Mouse (Mus musculus): ENCODE results near the gene Lat2. TPM values are rescaled to one million over a fixed set of nuclear protein-coding genes. Genes with fewer than 3 reads are reported as not detected.
"Not testable (repeated sequence)": the region's sequence is repeated elsewhere in the genome, so short reads cannot be mapped to it uniquely, and the experiment has no call there.

The Lat2 gene
- 1 to 10 TPM; 4.3 to 4.4 TPM for total RNA-seq (2021)
- long read RNA-seq, experiment 1, partial matches to known transcripts = 0 of 3 reads
- long read RNA-seq, experiment 1, other reads (novel, unspliced or antisense) = 3 of 3 reads
- long read RNA-seq, experiment 2, partial matches to known transcripts = 0 of 1 reads
- long read RNA-seq, experiment 2, other reads (novel, unspliced or antisense) = 1 of 1 reads

DNA sequence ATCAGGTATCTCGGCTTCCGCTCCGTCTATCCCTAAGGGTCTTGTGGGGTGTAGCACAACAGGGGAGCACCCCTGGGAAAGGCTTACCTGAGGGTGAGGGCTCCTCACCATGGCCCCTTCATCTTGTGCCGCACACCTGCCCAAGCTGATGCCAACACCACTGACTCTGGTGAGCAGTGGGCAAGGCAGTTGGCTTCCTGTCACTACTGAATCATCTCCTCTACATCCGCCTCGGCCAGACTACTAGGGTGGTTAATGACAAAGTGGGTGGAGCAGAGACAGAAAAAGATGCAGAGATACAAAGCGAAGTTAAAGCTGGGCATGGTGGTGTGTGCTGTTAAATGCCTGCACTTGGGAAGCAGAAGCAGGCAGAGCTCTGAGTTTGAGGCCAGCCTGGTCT lies at the start of gene Lat2:
Gene Lat2, minus strand, starts transcription at position 224 of the 400 bp plus-strand sequence.
- no peak for DNase-seq (ENCODE audit: low spot score in 2 of 2)

- no peak for DNase-seq (ENCODE audit: low spot score in 2 of 2)
Measured at GRCm38 (mm10) chr5:134656708-134657107, 41.9 kb upstream of the Lat2 start.

- no peak for DNase-seq (ENCODE audit: low spot score in 2 of 2)
Measured at GRCm38 (mm10) chr5:134652015-134652414, 37.2 kb upstream of the Lat2 start.

DNA sequence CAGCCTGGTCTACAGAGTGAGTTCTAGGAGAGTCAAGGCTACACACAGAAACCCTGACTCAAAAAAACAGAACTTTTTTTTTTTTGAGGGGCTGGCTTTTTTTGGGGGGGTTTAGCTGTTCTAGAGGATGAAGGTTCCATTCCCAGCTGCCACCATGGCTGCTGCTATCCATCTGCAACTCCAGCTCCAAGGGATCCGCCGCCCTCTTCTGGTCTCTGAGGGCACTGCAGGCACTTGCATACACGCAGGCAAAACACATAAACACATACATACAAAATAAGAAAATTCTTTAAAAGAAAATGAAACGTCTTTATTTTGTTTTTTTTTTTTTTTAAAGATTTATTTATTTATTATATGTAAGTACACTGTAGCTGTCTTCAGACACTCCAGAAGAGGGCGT lies 36.1 kb upstream of the Lat2 start:
- DNase-seq (ENCODE audit: low spot score in 2 of 2) = no peak

- not testable (repeated sequence) for DNase-seq (ENCODE audit: low spot score in 2 of 2)
Measured at GRCm38 (mm10) chr5:134648976-134649375, 34.2 kb upstream of the Lat2 start.

DNA sequence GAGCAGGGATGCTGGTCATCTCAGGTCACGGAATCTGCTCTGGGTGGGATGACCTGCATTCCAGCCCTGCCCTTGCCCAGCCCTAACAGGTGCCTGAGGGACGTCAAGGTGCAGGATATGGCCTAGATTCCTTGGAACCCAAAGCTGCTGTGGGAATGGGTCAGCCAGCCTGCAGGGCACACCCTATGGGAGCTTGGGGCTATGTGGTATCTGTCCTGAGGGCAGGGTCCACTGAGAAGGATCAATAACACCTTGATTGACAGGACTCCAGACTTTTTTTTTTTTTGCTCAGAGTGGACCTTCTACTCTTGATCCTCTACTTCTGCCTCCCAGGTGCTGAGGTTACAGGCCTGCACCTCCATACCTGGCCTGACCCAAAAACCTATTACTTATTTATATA lies 32.6 kb upstream of the Lat2 start:
- no peak for DNase-seq (ENCODE audit: low spot score in 2 of 2)

GRCm38 (mm10) chr5:134646461-134646860 lies 31.6 kb upstream of the Lat2 start:
- DNase-seq (ENCODE audit: low spot score in 2 of 2) = no peak

DNA sequence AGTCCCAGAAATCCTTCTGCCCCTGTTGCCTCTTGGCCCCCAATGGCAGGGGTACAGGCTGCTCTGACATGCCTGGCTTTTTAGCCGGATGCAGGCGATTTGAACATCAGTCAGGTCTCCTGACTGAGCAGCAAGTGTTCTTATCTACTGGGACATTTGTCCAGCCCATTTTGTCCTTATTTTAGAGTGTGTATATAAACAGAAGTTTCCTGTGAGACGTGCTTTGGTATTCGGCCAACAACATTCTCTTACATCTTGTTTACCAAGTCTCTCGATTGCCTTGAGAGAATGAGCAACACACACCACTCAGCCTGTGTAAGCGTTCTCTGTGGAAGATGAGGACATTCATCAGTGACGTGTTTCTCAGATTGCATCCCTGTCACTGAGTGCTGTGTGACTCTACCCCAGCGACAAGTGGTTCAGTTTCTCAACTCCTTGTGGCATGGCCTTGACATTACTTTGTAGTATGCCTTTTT lies 29.9 kb upstream of the Lat2 start:
- DNase-seq (ENCODE audit: low spot score in 2 of 2) = no peak

GRCm38 (mm10) chr5:134644121-134644520 lies 29.3 kb upstream of the Lat2 start:
- no peak for DNase-seq (ENCODE audit: low spot score in 2 of 2)

DNA sequence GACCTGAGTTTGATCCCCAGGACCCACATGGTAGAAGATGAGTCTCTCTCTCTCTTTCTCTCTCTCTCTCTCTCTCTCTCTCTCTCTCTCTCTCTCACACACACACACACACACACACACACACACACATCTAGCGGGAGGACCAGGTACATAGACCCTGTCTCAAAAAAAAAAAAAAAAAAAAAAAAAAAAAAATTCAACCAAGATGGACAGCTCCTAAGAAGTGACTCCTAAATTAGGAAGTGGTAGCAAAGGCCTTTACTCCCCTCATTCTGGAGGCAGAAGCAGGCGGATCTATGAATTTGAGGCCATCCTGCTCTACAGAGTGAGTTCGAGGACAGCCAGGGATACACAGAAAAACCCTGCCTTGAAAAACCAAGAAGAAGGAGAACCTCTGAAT lies 25.5 kb upstream of the Lat2 start:
- DNase-seq (ENCODE audit: low spot score in 2 of 2) = no peak

DNA sequence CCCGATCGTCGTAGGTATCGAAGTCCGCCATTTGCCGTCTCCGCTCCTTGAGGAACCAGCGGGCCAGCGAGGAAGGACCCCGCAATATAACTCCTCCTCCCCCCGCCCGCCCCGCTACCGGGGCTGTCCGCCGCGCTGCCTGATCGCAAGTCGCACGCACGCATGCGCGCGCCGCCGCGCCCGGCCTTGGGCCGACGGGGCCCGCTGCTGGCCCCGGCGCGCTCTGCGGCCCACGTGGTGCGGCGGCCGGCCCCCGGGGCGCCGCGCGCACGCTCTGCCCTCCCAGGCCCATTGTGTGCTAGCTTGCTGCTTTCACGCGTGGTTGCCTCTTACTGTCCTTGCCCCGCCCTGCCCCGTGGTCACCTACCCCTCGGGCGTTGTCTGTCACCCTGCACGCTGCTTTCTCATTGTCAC lies 24.5 kb upstream of the Lat2 start, which contains the start of gene Eif4h:
Gene Eif4h, minus strand, starts transcription at position 222 of the 414 bp plus-strand sequence.
- peak; percentile 93 to 94 for DNase-seq (ENCODE audit: low spot score in 2 of 2)

- no peak for DNase-seq (ENCODE audit: low spot score in 2 of 2)
Measured at GRCm38 (mm10) chr5:134638461-134639268, 23.8 kb upstream of the Lat2 start.

DNA sequence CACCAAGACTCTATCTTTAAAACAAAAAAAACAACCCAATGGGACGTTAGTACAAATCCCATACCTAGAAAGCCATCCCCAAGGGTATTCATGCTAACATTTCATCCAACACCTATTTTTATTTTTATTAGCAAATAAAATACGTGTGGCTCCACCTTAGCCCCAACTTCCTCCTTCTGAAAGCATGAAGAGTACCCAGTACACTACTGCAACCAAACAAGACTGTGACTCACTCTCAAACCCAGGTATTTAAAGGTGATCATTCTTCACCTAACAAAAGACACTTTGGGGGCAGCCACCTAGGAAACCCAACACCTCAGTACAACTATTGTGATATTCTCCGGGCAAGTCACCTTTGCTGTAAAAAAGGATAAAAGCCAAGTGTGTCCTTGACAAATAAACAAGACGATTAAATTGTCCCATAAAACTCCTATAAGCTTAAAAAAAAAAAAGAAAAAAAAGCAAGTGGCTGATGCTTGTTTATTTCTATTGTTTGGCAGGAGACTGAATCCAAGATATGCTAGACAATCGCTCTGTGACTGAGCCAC lies 23.1 kb upstream of the Lat2 start:
- DNase-seq (ENCODE audit: low spot score in 2 of 2) = no peak

- DNase-seq (ENCODE audit: low spot score in 2 of 2) = no peak
Measured at GRCm38 (mm10) chr5:134632841-134633240, 18.0 kb upstream of the Lat2 start.

- DNase-seq (ENCODE audit: low spot score in 2 of 2) = no peak
Measured at GRCm38 (mm10) chr5:134630835-134631234, 16.0 kb upstream of the Lat2 start.

DNA sequence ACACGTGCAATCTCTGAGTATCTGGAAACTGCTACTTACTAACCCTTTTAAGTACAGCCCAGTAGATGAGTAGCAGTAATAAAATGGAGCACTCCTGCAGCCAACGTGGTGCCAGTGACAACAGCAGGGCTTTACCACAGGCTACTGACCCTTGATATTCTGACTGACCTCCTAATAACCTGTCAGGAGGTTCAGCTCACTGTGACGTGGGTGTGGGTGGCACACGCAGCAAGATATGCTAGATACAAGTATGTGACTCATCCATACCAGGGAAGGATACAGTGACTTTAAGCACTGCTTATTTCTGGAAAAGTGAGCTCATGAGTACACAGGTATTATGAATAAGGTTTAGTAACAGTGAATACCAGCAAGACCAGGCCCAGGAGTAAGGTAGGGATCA lies 14.7 kb upstream of the Lat2 start:
- no peak for DNase-seq (ENCODE audit: low spot score in 2 of 2)

GRCm38 (mm10) chr5:134622069-134622468 lies 7.2 kb upstream of the Lat2 start:
- no peak for DNase-seq (ENCODE audit: low spot score in 2 of 2)

GRCm38 (mm10) chr5:134621099-134621640 lies 6.3 kb upstream of the Lat2 start:
- no peak for DNase-seq (ENCODE audit: low spot score in 2 of 2)

- no peak for DNase-seq (ENCODE audit: low spot score in 2 of 2)
Measured at GRCm38 (mm10) chr5:134620457-134620856, 5.6 kb upstream of the Lat2 start.

DNA sequence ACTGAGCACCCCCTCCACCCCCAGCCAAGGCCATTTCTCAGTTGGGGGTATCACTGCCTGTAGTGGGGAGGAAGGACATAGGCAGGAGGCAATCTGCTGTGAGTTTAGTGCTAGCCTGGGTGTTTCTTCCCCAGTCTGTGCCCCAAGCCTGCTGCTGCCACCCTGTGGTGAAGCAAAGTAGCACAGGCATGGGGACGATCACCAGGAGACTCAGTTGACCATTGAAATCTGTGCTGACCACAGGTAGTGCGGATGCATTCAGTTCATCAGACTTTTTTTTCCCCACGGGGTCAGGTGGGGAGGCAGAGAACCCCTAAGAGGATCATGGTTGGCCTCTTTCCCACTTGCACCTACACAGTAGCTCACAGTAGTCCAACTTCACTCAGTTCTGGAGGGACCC lies 2.2 kb upstream of the Lat2 start:
- peak; percentile 29 to 65 for DNase-seq (ENCODE audit: low spot score in 2 of 2)

GRCm38 (mm10) chr5:134615780-134616179 lies 955 bp upstream of the Lat2 start:
- DNase-seq (ENCODE audit: low spot score in 2 of 2) = no peak

GRCm38 (mm10) chr5:134615380-134615779 lies 555 bp upstream of the Lat2 start:
- no peak for DNase-seq (ENCODE audit: low spot score in 2 of 2)

Measured in adrenal gland, postnatal 4 days (tissue).